Mouse (Mus musculus) forebrain, embryonic 16.5 days (tissue): ENCODE measurements around the gene Rpa2. TPM values are rescaled to one million over a fixed set of nuclear protein-coding genes. Genes with fewer than 3 reads are reported as not detected.

Source experiments
- ATAC-seq: fragments of 200-750 bp; cut with Nextera tagmentation; 2 replicates; pipeline ENCODE4 v1.8.0; 2017; ENCODE audit warnings: mild to moderate bottlenecking, moderate library complexity
- H3K27ac ChIP-seq: fragments of 300-500 bp; sonication (generic); 2 replicates; pipeline ENCODE4 v1.5.1; 2014; ENCODE audit warnings: low read length, control low read depth
- H3K27me3 ChIP-seq: fragments of 300-500 bp; sonication (generic); replicated peaks from 2 replicates; pipeline ENCODE4 v1.6.1; 2014; ENCODE audit warnings: low read length; ENCODE audit not compliant: control insufficient read depth, insufficient read depth
- H3K36me3 ChIP-seq: fragments of 300-500 bp; sonication (generic); 2 replicates; pipeline ENCODE4 v1.6.1; 2014; ENCODE audit not compliant: control insufficient read depth, insufficient read depth
- H3K4me1 ChIP-seq: fragments of 300-500 bp; sonication (generic); replicated peaks from 2 replicates; pipeline ENCODE4 v1.6.1; 2014; ENCODE audit warnings: low read length; ENCODE audit not compliant: control insufficient read depth, insufficient read depth
- H3K4me2 ChIP-seq: fragments of 300-500 bp; sonication (generic); 2 replicates; pipeline ENCODE4 v1.6.1; 2014; ENCODE audit warnings: mild to moderate bottlenecking, low read length, control low read depth
- H3K4me3 ChIP-seq: fragments of 300-500 bp; sonication (generic); replicated peaks from 2 replicates; pipeline ENCODE4 v1.5.1; 2014; ENCODE audit warnings: mild to moderate bottlenecking, low read length, control low read depth
- H3K9ac ChIP-seq: fragments of 300-500 bp; sonication (generic); replicated peaks from 2 replicates; pipeline ENCODE4 v1.6.1; 2014; ENCODE audit warnings: low read depth, low read length, control low read depth
- H3K9me3 ChIP-seq: fragments of 300-500 bp; sonication (generic); 2 replicates; pipeline ENCODE4 v1.6.1; 2016; ENCODE audit warnings: low read length; ENCODE audit not compliant: control insufficient read depth
- WGBS: fragments of 180-500 bp; shearing (Covaris S2); extraction: QIAGEN DNeasy Blood & Tissue Kit; methylation state at CpG from one replicate; pipeline ENCODE4 v1.1.7; 2014; 5-methylcytosine and 5-hydroxymethylcytosine counted together
- polyA plus RNA-seq: library from polyadenylated mRNA; unstranded; fragments of >200 nt; fragmentation: Nextera tagmentation; extraction: Ambion mirVana; gene quantifications from 2 replicates; pipeline ENCODE4 v1.2.1, GENCODE M21; 2015

Rpa2 gene
- polyA plus RNA-seq, 1 experiment from 2014 or later = 55.8 TPM

- Histone ChIP-seq H3K4me2 (no peak overlapping the region), H3K27ac (no peak overlapping the region), H3K27me3 (no peaks in the 10 kb centered on the region), H3K36me3 (no peaks in the 10 kb centered on the region), H3K4me1 (peaks cover 9% of the 10 kb centered on the region), H3K9me3 (no peaks in the 10 kb centered on the region), H3K4me3 (no peak overlapping the region), H3K9ac (no peak overlapping the region)
- no peak for ATAC-seq
- 95% methylated on average over 7 of the region's 7 CpGs for WGBS
These were observed 26.6 kb upstream of the Rpa2 start for GRCm38 (mm10) chr4:132741491-132741890.

GRCm38 (mm10) chr4:132743992-132744911, 23.9 kb upstream of the Rpa2 start:
- peak overlapping the region; percentile 17; the same call in 1 of the 2 replicates for H3K27ac ChIP-seq

GRCm38 (mm10) chr4:132746911-132747517, 21.1 kb upstream of the Rpa2 start:
- no peak overlapping the region for H3K4me3 ChIP-seq
- H3K9ac ChIP-seq = no peak overlapping the region
- 87% methylated on average over 9 of the region's 9 CpGs for WGBS
- H3K27ac ChIP-seq = no peak overlapping the region
- no peak overlapping the region for H3K4me2 ChIP-seq
- H3K4me1 ChIP-seq = peaks cover 9% of the 10 kb centered on the region
- no peak for ATAC-seq
- no peaks in the 10 kb centered on the region for H3K36me3 ChIP-seq
- no peaks in the 10 kb centered on the region for H3K9me3 ChIP-seq
- H3K27me3 ChIP-seq = no peaks in the 10 kb centered on the region

More at GRCm38 (mm10) chr4:132743992-132744911, 23.9 kb upstream of the Rpa2 start:
- H3K4me2 ChIP-seq = no peak overlapping the region
- H3K4me1 ChIP-seq = peaks cover 9% of the 10 kb centered on the region
- no peaks in the 10 kb centered on the region for H3K9me3 ChIP-seq
- peak; percentile 36; the same call in 1 of the 2 replicates for ATAC-seq
- H3K9ac ChIP-seq = no peak overlapping the region
- 69% methylated on average over 11 of the region's 11 CpGs for WGBS
- no peak overlapping the region for H3K4me3 ChIP-seq
- no peaks in the 10 kb centered on the region for H3K27me3 ChIP-seq
- H3K36me3 ChIP-seq = no peaks in the 10 kb centered on the region

- H3K9ac ChIP-seq = no peak overlapping the region
- H3K4me1 ChIP-seq = peaks cover 9% of the 10 kb centered on the region
- no peak overlapping the region for H3K27ac ChIP-seq
- H3K4me3 ChIP-seq = no peak overlapping the region
- H3K27me3 ChIP-seq = no peaks in the 10 kb centered on the region
- no peak overlapping the region for H3K4me2 ChIP-seq
- no peaks in the 10 kb centered on the region for H3K9me3 ChIP-seq
- no peak for ATAC-seq
- 79% methylated on average over 9 of the region's 9 CpGs for WGBS
- no peaks in the 10 kb centered on the region for H3K36me3 ChIP-seq
These were observed 20.4 kb upstream of the Rpa2 start for GRCm38 (mm10) chr4:132747664-132748259.

GRCm38 (mm10) chr4:132748778-132749177, 19.4 kb upstream of the Rpa2 start:
- no peaks in the 10 kb centered on the region for H3K36me3 ChIP-seq
- H3K4me1 ChIP-seq = peaks cover 8% of the 10 kb centered on the region
- WGBS = 94% methylated on average over 4 of the region's 4 CpGs
- no peaks in the 10 kb centered on the region for H3K9me3 ChIP-seq
- no peak for ATAC-seq
- no peak overlapping the region for H3K9ac ChIP-seq
- no peaks in the 10 kb centered on the region for H3K27me3 ChIP-seq
- no peak overlapping the region for H3K4me2 ChIP-seq
- H3K4me3 ChIP-seq = no peak overlapping the region
- H3K27ac ChIP-seq = no peak overlapping the region

GRCm38 (mm10) chr4:132749258-132749982, 18.7 kb upstream of the Rpa2 start:
- Histone ChIP-seq H3K4me2 (no peak overlapping the region), H3K9me3 (no peaks in the 10 kb centered on the region), H3K27ac (no peak overlapping the region), H3K4me1 (peaks cover 2% of the 10 kb centered on the region; the same call in 1 of the 2 replicates), H3K4me3 (no peak overlapping the region), H3K36me3 (no peaks in the 10 kb centered on the region), H3K9ac (no peak overlapping the region), H3K27me3 (no peaks in the 10 kb centered on the region)
- 77% methylated on average over 6 of the region's 6 CpGs for WGBS
- no peak for ATAC-seq

- Histone ChIP-seq H3K27me3 (no peaks in the 10 kb centered on the region; the same call in 1 of the 2 replicates), H3K9ac (no peak overlapping the region), H3K4me3 (no peak overlapping the region), H3K27ac (no peak overlapping the region), H3K4me2 (no peak overlapping the region), H3K36me3 (no peaks in the 10 kb centered on the region), H3K4me1 (peaks cover 4% of the 10 kb centered on the region), H3K9me3 (no peaks in the 10 kb centered on the region)
- 77% methylated on average over 6 of the region's 6 CpGs for WGBS
- no peak for ATAC-seq
These were observed 15.1 kb upstream of the Rpa2 start for GRCm38 (mm10) chr4:132752992-132753391.

- Histone ChIP-seq H3K9me3 (no peaks in the 10 kb centered on the region), H3K4me3 (peak within 1 kb of the TSS; percentile 43), H3K27ac (no peak within 1 kb of the TSS), H3K4me1 (peaks cover 4% of the 10 kb centered on the region), H3K9ac (peak within 1 kb of the TSS; percentile 46), H3K27me3 (no peaks in the 10 kb centered on the region; the same call in 1 of the 2 replicates), H3K4me2 (peak within 1 kb of the TSS; percentile 80), H3K36me3 (no peaks in the 10 kb centered on the region)
- ATAC-seq = peak; percentile 90
- WGBS = under 1% methylated on average over 22 of the region's 22 CpGs
These were observed 11.2 kb upstream of the Rpa2 start, which contains the start of gene Smpdl3b for GRCm38 (mm10) chr4:132756974-132757373. Gene Smpdl3b (minus strand): TSS chr4:132757252.
